Mouse (Mus musculus) ES-CJ7 (cell line): ENCODE results near the gene Tubb1.

Experiments used
- DNase-seq: peaks from one replicate; pipeline ENCODE4 v3.0.0; 2011; ENCODE audit warnings: low read depth, low spot score

Tubb1 gene

GRCm38 (mm10) chr2:174443046-174443445 is 7.4 kb upstream of the Tubb1 start:
- DNase-seq: no peak

GRCm38 (mm10) chr2:174444359-174444758 is 6.1 kb upstream of the Tubb1 start:
- DNase-seq: no peak

GRCm38 (mm10) chr2:174445018-174445417 is 5.5 kb upstream of the Tubb1 start:
- DNase-seq: no peak

GRCm38 (mm10) chr2:174446492-174446891 is 4.0 kb upstream of the Tubb1 start:
- no peak for DNase-seq

- no peak for DNase-seq
These were observed 3.6 kb upstream of the Tubb1 start for GRCm38 (mm10) chr2:174446905-174447304.

- DNase-seq: no peak
These were observed 2.1 kb upstream of the Tubb1 start for GRCm38 (mm10) chr2:174448405-174448804.

- peak; percentile 35 for DNase-seq
These were observed 3.2 kb downstream of the Tubb1 start for GRCm38 (mm10) chr2:174453681-174454080.

- no peak for DNase-seq
These were observed 8.9 kb downstream of the Tubb1 start for GRCm38 (mm10) chr2:174459365-174459764.

GRCm38 (mm10) chr2:174463370-174463769 is 12.9 kb downstream of the Tubb1 start:
- peak; percentile 36 for DNase-seq

- peak; percentile 94 for DNase-seq
These were observed 13.5 kb downstream of the Tubb1 start, which contains the start of gene Atp5e for GRCm38 (mm10) chr2:174463789-174464523. Gene Atp5e (minus strand): TSS chr2:174464105.

GRCm38 (mm10) chr2:174470333-174470732 is 19.8 kb downstream of the Tubb1 start:
- no peak for DNase-seq

- no peak for DNase-seq
These were observed 20.4 kb downstream of the Tubb1 start for GRCm38 (mm10) chr2:174470786-174471405.

- peak; percentile 42 for DNase-seq
These were observed 21.9 kb downstream of the Tubb1 start for GRCm38 (mm10) chr2:174472407-174472806.

GRCm38 (mm10) chr2:174472818-174473549 is 22.5 kb downstream of the Tubb1 start, which contains the start of gene Prelid3b:
Gene Prelid3b (minus strand): TSS chr2:174473081.
- DNase-seq: peak; percentile 99

GRCm38 (mm10) chr2:174473550-174473927 is 23.0 kb downstream of the Tubb1 start:
- no peak for DNase-seq

- DNase-seq: no peak
These were observed 27.2 kb downstream of the Tubb1 start for GRCm38 (mm10) chr2:174477543-174478319.

GRCm38 (mm10) chr2:174478746-174479145 is 28.3 kb downstream of the Tubb1 start:
- DNase-seq: no peak

GRCm38 (mm10) chr2:174487005-174487404 is 36.5 kb downstream of the Tubb1 start:
- DNase-seq: no peak

- no peak for DNase-seq
These were observed 42.4 kb downstream of the Tubb1 start for GRCm38 (mm10) chr2:174492858-174493257.

- DNase-seq: no peak
These were observed 50.5 kb downstream of the Tubb1 start for GRCm38 (mm10) chr2:174500814-174501503.

- no peak for DNase-seq
These were observed 51.0 kb downstream of the Tubb1 start for GRCm38 (mm10) chr2:174501517-174501916.
